Comparison of ENCODE assay signal across 8 mouse cellular contexts in the genomic region with DNA sequence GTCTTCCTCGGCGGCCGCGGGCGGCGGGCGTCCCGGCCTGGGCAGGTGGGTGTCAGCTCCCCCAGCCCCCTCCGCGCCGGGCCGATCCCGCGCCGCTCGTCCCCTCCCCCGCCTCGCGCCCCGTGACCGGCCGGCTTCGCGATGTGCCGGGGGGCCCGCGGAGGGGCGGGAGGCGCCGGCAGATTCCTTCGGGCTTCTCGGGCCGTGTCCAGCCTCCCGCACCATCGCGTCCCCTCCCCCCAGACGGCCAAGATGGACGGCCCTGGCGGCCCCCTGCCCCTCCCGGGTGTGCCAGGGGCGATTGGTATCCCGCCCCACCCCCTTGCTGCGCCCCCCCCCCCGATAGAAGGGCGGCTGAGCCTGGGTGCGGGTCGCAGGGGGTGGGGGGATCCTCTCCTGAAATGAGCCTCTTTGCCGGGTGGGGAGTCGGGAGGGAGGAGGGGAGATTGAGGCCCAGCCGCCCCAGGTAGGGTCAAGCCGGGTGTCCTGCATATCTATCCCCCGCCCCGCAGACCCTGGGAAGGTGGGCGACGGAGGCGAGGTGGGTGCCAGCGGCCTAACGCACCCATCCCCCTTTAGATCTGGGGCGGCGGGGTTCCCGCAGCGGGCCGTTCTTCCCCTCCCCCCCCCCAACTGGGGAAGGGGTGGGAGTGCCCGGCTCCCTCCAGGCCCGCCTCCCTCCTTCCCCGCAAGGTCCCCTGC. TPM values are rescaled to one million over a fixed set of nuclear protein-coding genes. Genes with fewer than 3 reads are reported as not detected.
A peak's percentile ranks its signal among the peaks of the same experiment; 100 is the strongest.
DNase-seq lines count a peak whose midpoint lies in the region; ATAC-seq lines count a peak whose summit lies in the region.

No protein-coding gene starts in this region.

- ATAC-seq in intestine, embryonic 16.5 days: peak; percentile 24
- peak; percentile 47 for ATAC-seq in lung, embryonic 15.5 days (ENCODE audit: borderline replicate concordance, extremely low read depth, low FRiP score, low TSS enrichment)

- peak overlapping the region; percentile 97 for H3K27ac ChIP-seq in intestine, embryonic 16.5 days (ENCODE audit: low read length)
- peak overlapping the region; percentile 97 for H3K27ac ChIP-seq in lung, embryonic 15.5 days

- no peaks in the 10 kb centered on the region for H3K36me3 ChIP-seq in intestine, embryonic 16.5 days (ENCODE audit: control insufficient read depth, insufficient read depth, low read length)
- H3K36me3 ChIP-seq in lung, embryonic 15.5 days: peaks cover 2% of the 10 kb centered on the region; the same call in 1 of the 2 replicates

- no peaks in the 10 kb centered on the region for H3K27me3 ChIP-seq in intestine, embryonic 16.5 days (replicated peaks; ENCODE audit: control insufficient read depth, insufficient read depth, low read length)
- H3K27me3 ChIP-seq in lung, embryonic 15.5 days: no peaks in the 10 kb centered on the region

- no peaks in the 10 kb centered on the region for H3K9me3 ChIP-seq in intestine, embryonic 16.5 days (ENCODE audit: control insufficient read depth, low read length)
- H3K9me3 ChIP-seq in lung, embryonic 15.5 days: no peaks in the 10 kb centered on the region

- peak overlapping the region; percentile 86 for H3K4me2 ChIP-seq in intestine, embryonic 16.5 days (ENCODE audit: low read depth, low read length)
- H3K4me2 ChIP-seq in lung, embryonic 15.5 days: peak overlapping the region; percentile 78

- peaks cover 32% of the 10 kb centered on the region for H3K4me1 ChIP-seq in intestine, embryonic 16.5 days (ENCODE audit: control insufficient read depth, insufficient read depth, low read length)
- peaks cover 25% of the 10 kb centered on the region for H3K4me1 ChIP-seq in lung, embryonic 15.5 days

- DNase-seq in urinary bladder, postnatal 14 days (ENCODE audit: low spot score): peak; percentile 42
- DNase-seq in urinary bladder, postnatal 10 days (ENCODE audit: low spot score): no peak
- peak; percentile 29 to 49 for DNase-seq in cerebellum, postnatal 4 days (ENCODE audit: low spot score in 2 of 2)
- peak; percentile 57 to 60 for DNase-seq in gastrocnemius, postnatal 4 days (ENCODE audit: low spot score in 2 of 2)
- peak; percentile 25 for DNase-seq in ovary, postnatal 10 days (ENCODE audit: low spot score)
- DNase-seq in urinary bladder, postnatal 4 days (ENCODE audit: low spot score in 2 of 2): peak; percentile 47 to 65

- peak overlapping the region; percentile 98 for H3K4me3 ChIP-seq in intestine, embryonic 16.5 days (ENCODE audit: low read length)
- H3K4me3 ChIP-seq in lung, embryonic 15.5 days: peak overlapping the region; percentile 99

- WGBS in intestine, embryonic 16.5 days: under 1% methylated on average over 49 of the region's 66 CpGs
- 0% methylated on average over 37 of the region's 66 CpGs for WGBS in lung, embryonic 15.5 days

- peak overlapping the region; percentile 98 for H3K9ac ChIP-seq in intestine, embryonic 16.5 days (ENCODE audit: low read depth, low read length)
- H3K9ac ChIP-seq in lung, embryonic 15.5 days: peak overlapping the region; percentile 92

RNA-seq across cellular contexts. Expression of a gene that starts 1.2 kb away (rescaled TPM):
- 100 to 1,000 TPM; 143 to 152 TPM for total RNA-seq in gastrocnemius, postnatal 4 days (2021)
- 27.9 and 30.7 TPM in 2 replicates for polyA plus RNA-seq in intestine, embryonic 16.5 days (2015; fragmentation: Nextera tagmentation; extraction: Ambion mirVana)
- 54.2 and 60.8 TPM in 2 replicates for polyA plus RNA-seq in lung, embryonic 15.5 days (2015; fragmentation: Nextera tagmentation; extraction: Ambion mirVana)

RNA-seq across cellular contexts. Expression of a gene that starts 52.0 kb away (rescaled TPM):
- 10 to 100 TPM; 27.4 to 31.0 TPM for total RNA-seq in gastrocnemius, postnatal 4 days (2021)
- polyA plus RNA-seq in intestine, embryonic 16.5 days (2015; fragmentation: Nextera tagmentation; extraction: Ambion mirVana): 26.4 and 30.4 TPM in 2 replicates
- polyA plus RNA-seq in lung, embryonic 15.5 days (2015; fragmentation: Nextera tagmentation; extraction: Ambion mirVana): 38.4 and 41.4 TPM in 2 replicates

RNA-seq across cellular contexts. Expression of a gene that starts 52.1 kb away (rescaled TPM):
- 1 to 10 TPM; 6.6 to 6.8 TPM for total RNA-seq in gastrocnemius, postnatal 4 days (2021)
- polyA plus RNA-seq in intestine, embryonic 16.5 days (2015; fragmentation: Nextera tagmentation; extraction: Ambion mirVana): 7.8 and 9.7 TPM in 2 replicates
- 2.8 and 3.0 TPM in 2 replicates for polyA plus RNA-seq in lung, embryonic 15.5 days (2015; fragmentation: Nextera tagmentation; extraction: Ambion mirVana)
